Mouse (Mus musculus): Measurements from ENCODE around the gene Agpat4. TPM values are rescaled to one million over a fixed set of nuclear protein-coding genes. Genes with fewer than 3 reads are reported as not detected.

The Agpat4 gene
- polyA plus RNA-seq, 1 experiment from 2014 or later: 5.8 TPM

- WGBS: 78% methylated on average over 11 of the region's 11 CpGs
Observed at GRCm38 (mm10) chr17:12165009-12165695, 46.6 kb downstream of the Agpat4 start.

GRCm38 (mm10) chr17:12165701-12166100 lies 47.2 kb downstream of the Agpat4 start:
- no peak overlapping the region for H3K4me2 ChIP-seq (replicated peaks; ENCODE audit: low read depth)
- no peak overlapping the region for H3K4me3 ChIP-seq (ENCODE audit: low read depth, low read length)
- no peaks in the 10 kb centered on the region for H3K9me3 ChIP-seq (ENCODE audit: control insufficient read depth)
- H3K27ac ChIP-seq (ENCODE audit: low read depth, low read length): no peak overlapping the region
- 90% methylated on average over 9 of the region's 9 CpGs for WGBS
- TF ChIP-seq CTCF (IDR thresholded peaks at IDR 0.05; ENCODE audit: low read depth): no peak
- H3K36me3 ChIP-seq (ENCODE audit: control insufficient read depth, insufficient read depth): no peaks in the 10 kb centered on the region
- no peaks in the 10 kb centered on the region for H3K4me1 ChIP-seq (replicated peaks; ENCODE audit: control insufficient read depth, insufficient read depth, low read length)
- no peak for ATAC-seq
- H3K27me3 ChIP-seq (replicated peaks; ENCODE audit: control insufficient read depth, insufficient read depth, low read length): no peaks in the 10 kb centered on the region
- no peak overlapping the region for H3K9ac ChIP-seq (ENCODE audit: low read depth, low read length)

More at GRCm38 (mm10) chr17:12165009-12165695, 46.6 kb downstream of the Agpat4 start:
- H3K9ac ChIP-seq (ENCODE audit: low read depth, low read length): no peak overlapping the region
- H3K27ac ChIP-seq (ENCODE audit: low read depth, low read length): no peak overlapping the region
- no peak overlapping the region for H3K4me3 ChIP-seq (ENCODE audit: low read depth, low read length)
- no peak for ATAC-seq
- H3K4me1 ChIP-seq (replicated peaks; ENCODE audit: control insufficient read depth, insufficient read depth, low read length): no peaks in the 10 kb centered on the region
- no peak for TF ChIP-seq CTCF (IDR thresholded peaks at IDR 0.05; ENCODE audit: low read depth)
- H3K9me3 ChIP-seq (ENCODE audit: control insufficient read depth): no peaks in the 10 kb centered on the region
- no peak overlapping the region for H3K4me2 ChIP-seq (replicated peaks; ENCODE audit: low read depth)
- no peaks in the 10 kb centered on the region for H3K27me3 ChIP-seq (replicated peaks; ENCODE audit: control insufficient read depth, insufficient read depth, low read length)
- H3K36me3 ChIP-seq (ENCODE audit: control insufficient read depth, insufficient read depth): no peaks in the 10 kb centered on the region

- no peaks in the 10 kb centered on the region for H3K4me1 ChIP-seq (replicated peaks; ENCODE audit: control insufficient read depth, insufficient read depth, low read length)
- H3K27ac ChIP-seq (ENCODE audit: low read depth, low read length): no peak overlapping the region
- H3K36me3 ChIP-seq (ENCODE audit: control insufficient read depth, insufficient read depth): no peaks in the 10 kb centered on the region
- H3K27me3 ChIP-seq (replicated peaks; ENCODE audit: control insufficient read depth, insufficient read depth, low read length): no peaks in the 10 kb centered on the region
- H3K4me2 ChIP-seq (replicated peaks; ENCODE audit: low read depth): no peak overlapping the region
- no peak for TF ChIP-seq CTCF (IDR thresholded peaks at IDR 0.05; ENCODE audit: low read depth)
- ATAC-seq: no peak
- no peak overlapping the region for H3K4me3 ChIP-seq (ENCODE audit: low read depth, low read length)
- no peaks in the 10 kb centered on the region for H3K9me3 ChIP-seq (ENCODE audit: control insufficient read depth)
- no peak overlapping the region for H3K9ac ChIP-seq (ENCODE audit: low read depth, low read length)
- WGBS: 41% methylated on average over 10 of the region's 10 CpGs
Observed at GRCm38 (mm10) chr17:12168536-12168935, 50.0 kb downstream of the Agpat4 start.

GRCm38 (mm10) chr17:12169326-12169836 lies 50.9 kb downstream of the Agpat4 start:
- H3K27ac ChIP-seq (ENCODE audit: low read depth, low read length): no peak overlapping the region
- no peak for TF ChIP-seq CTCF (IDR thresholded peaks at IDR 0.05; ENCODE audit: low read depth)
- H3K9ac ChIP-seq (ENCODE audit: low read depth, low read length): no peak overlapping the region
- no peaks in the 10 kb centered on the region for H3K27me3 ChIP-seq (replicated peaks; ENCODE audit: control insufficient read depth, insufficient read depth, low read length)
- H3K4me1 ChIP-seq (replicated peaks; ENCODE audit: control insufficient read depth, insufficient read depth, low read length): no peaks in the 10 kb centered on the region
- no peak for ATAC-seq
- no peak overlapping the region for H3K4me3 ChIP-seq (ENCODE audit: low read depth, low read length)
- no peaks in the 10 kb centered on the region; the same call in 1 of the 2 replicates for H3K36me3 ChIP-seq (ENCODE audit: control insufficient read depth, insufficient read depth)
- no peak overlapping the region for H3K4me2 ChIP-seq (replicated peaks; ENCODE audit: low read depth)
- H3K9me3 ChIP-seq (ENCODE audit: control insufficient read depth): no peaks in the 10 kb centered on the region
- WGBS: 78% methylated on average over 12 of the region's 12 CpGs

- Histone ChIP-seq H3K4me2 (replicated peaks; ENCODE audit: low read depth) (no peak overlapping the region), H3K4me1 (replicated peaks; ENCODE audit: control insufficient read depth, insufficient read depth, low read length) (no peaks in the 10 kb centered on the region), H3K9ac (ENCODE audit: low read depth, low read length) (no peak overlapping the region), H3K36me3 (ENCODE audit: control insufficient read depth, insufficient read depth) (no peaks in the 10 kb centered on the region; the same call in 1 of the 2 replicates), H3K9me3 (ENCODE audit: control insufficient read depth) (no peaks in the 10 kb centered on the region), H3K4me3 (ENCODE audit: low read depth, low read length) (no peak overlapping the region), H3K27me3 (replicated peaks; ENCODE audit: control insufficient read depth, insufficient read depth, low read length) (no peaks in the 10 kb centered on the region), H3K27ac (ENCODE audit: low read depth, low read length) (no peak overlapping the region)
- no peak for ATAC-seq
- TF ChIP-seq CTCF (IDR thresholded peaks at IDR 0.05; ENCODE audit: low read depth): no peak
- 54% methylated on average over 7 of the region's 7 CpGs for WGBS
Observed at GRCm38 (mm10) chr17:12170791-12171497, 52.4 kb downstream of the Agpat4 start.

- no peaks in the 10 kb centered on the region; the same call in 1 of the 2 replicates for H3K36me3 ChIP-seq (ENCODE audit: control insufficient read depth, insufficient read depth)
- H3K27me3 ChIP-seq (replicated peaks; ENCODE audit: control insufficient read depth, insufficient read depth, low read length): no peaks in the 10 kb centered on the region
- H3K4me3 ChIP-seq (ENCODE audit: low read depth, low read length): no peak overlapping the region
- H3K4me2 ChIP-seq (replicated peaks; ENCODE audit: low read depth): no peak overlapping the region
- no peak overlapping the region for H3K9ac ChIP-seq (ENCODE audit: low read depth, low read length)
- H3K9me3 ChIP-seq (ENCODE audit: control insufficient read depth): no peaks in the 10 kb centered on the region
- TF ChIP-seq CTCF (IDR thresholded peaks at IDR 0.05; ENCODE audit: low read depth): no peak
- ATAC-seq: no peak
- 78% methylated on average over 2 of the region's 2 CpGs for WGBS
- no peaks in the 10 kb centered on the region for H3K4me1 ChIP-seq (replicated peaks; ENCODE audit: control insufficient read depth, insufficient read depth, low read length)
- no peak overlapping the region for H3K27ac ChIP-seq (ENCODE audit: low read depth, low read length)
Observed at GRCm38 (mm10) chr17:12171666-12172065, 53.2 kb downstream of the Agpat4 start.
